Mouse (Mus musculus) left cerebral cortex, adult 18-20 months (tissue): ENCODE data around the gene Cckbr. TPM values are rescaled to one million over a fixed set of nuclear protein-coding genes. Genes with fewer than 3 reads are reported as not detected.

ENCODE experiments used
- DNase-seq, 2 experiments: peaks; one replicate each; pipeline ENCODE4 v3.0.0; 2021 to 2022; ENCODE audit warnings: low spot score in 2 of 2, mixed read lengths in 1 of 2
- total RNA-seq, 2 experiments: library from RNA; stranded (reverse); gene quantifications; 2 replicates each; pipeline ENCODE4 v1.2.3; 2021

The Cckbr gene
- total RNA-seq, 2 experiments from 2014 or later, result 68.3 to 74.4 TPM

DNA sequence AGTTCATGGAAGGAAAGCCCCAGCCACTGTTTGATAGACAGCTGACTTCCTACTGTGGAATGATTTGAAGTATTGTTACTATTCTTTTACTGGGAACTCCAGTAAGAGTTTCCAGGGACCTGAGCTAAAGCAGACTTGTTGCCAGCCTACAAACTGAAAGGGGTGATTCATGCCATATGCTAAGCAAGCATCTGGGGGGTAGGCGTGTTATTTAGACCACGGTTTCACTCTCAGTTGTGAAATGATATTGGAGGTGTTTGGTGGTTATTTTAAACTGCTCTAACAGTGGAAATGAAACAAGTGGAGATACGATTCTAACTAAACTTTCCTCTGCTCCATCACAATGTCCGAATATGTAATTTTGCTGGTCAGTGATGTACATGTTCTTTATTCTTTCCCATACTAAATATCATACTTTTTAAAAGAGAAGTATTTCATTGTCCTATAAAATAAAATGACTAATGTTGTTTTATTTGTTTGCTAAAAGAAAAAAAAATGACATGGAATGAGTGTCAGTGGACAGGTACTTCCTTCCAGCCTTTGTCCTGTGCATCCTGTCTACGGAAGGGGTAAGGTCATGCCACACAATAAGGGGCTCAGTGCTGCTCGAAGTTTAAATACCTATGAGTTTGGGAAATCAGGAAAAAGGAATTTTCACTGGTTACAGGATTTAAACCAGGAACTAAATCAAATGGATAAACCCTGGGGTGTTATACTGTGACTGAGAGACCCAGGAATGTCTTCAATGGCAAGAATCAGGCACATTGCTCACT lies 61.8 kb downstream of the Cckbr start:
- DNase-seq, result peak; percentile 87 to 88

DNA sequence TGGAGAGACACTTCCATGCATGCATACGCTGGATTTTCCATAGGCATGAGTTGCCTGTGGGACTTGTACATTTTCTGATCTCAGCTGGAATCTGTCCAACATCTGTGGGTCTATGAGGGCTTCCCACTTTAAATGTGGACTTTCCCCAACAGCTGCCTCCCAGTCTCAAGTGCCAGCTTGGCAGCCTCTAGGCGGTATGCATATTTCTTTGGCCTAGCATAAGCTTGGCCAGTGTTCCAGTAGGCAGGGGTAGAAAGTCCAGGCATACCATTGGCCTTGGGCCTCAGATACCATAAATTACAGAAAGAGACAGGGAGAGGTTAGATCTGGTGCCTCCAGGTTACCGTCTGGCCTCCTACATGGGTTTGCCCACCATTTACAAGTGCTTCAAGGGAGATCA lies 72.3 kb downstream of the Cckbr start:
- no peak for DNase-seq

DNA sequence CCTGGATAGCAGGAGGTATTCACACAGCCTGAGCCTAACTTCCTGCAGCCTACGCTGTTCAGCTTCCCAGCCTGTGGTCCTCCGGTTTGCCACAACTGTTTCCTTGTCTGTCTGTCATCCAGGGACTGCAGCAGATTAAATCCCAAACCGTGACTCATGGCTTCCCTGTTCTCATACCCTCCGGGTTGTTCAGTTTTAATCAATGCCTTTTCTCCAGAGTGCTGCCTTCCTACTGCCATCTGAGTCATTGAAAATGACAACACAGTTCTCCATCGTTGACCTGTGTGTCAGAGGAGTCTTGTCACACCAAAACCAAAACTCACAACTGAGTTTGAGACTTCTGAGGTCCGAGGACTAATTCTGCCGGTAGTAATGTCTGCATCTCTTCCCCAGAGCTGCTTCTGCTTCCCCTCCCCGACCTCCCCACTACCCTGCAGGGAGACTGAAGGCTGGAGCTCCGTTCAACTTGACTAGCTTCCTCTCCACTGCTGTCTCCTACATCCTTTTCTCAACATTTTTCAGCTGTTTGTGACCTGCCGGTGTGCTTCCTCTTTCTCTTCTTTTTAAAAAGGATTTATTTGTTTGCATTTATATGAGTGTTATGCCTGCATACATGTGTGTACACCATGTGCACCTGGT lies 73.4 kb downstream of the Cckbr start:
- DNase-seq, result no peak

DNA sequence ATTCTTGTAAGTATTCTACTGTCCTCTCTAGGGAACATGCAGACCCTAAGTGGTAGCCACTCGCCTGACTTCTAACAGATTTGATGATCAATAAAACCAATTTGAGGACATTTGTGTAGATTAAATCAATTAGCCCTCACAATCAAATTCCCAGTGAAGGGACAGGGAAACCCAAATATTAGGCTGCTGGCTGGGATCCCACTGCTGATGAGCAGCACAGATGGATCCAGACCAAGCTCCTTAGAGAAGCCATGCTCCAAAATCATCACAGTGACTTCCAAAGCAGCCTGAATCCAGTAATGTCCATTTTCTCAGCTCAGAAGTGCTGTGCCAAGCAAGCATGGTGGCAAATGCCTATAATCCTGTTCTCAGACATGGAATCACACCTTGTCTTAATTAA lies 74.1 kb downstream of the Cckbr start:
- DNase-seq, result no peak

DNA sequence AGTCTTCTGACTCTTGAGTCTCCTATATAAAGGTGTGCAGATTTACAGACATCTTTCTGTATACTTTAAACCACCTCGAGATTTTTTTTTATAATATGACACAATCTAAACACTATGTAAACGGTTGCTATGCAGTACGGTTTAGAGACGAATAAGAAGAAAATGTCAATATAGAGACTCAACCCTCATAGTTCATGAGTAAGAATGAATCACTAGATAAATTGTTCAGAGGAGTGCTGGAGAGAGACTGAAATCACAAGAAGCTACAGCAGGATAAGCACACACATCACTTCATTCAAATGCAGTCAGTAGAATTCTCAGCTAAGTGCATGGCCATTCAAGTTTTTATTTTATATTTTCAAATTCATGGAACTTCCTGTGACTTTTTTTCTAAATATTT lies 76.5 kb downstream of the Cckbr start:
- no peak for DNase-seq

DNA sequence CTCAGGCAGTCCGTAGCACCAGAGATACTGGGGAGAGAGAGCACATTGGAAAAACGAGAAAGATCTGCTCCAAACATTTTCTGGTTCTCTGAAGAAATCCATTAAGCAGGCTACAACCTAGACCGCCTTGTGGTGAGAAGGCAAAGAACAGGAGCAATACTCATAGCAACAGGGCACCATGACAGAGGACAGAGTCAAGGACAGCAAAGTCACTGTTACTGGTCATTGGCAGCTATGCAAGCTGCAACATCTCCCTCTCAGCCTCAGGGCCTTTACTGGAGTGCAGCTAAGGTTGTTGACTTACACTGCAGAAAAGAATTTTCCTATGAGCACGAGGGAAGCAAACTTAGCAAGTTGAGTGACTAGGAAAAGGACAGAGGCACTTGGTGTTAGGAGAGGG lies 81.7 kb downstream of the Cckbr start:
- DNase-seq, result no peak

DNA sequence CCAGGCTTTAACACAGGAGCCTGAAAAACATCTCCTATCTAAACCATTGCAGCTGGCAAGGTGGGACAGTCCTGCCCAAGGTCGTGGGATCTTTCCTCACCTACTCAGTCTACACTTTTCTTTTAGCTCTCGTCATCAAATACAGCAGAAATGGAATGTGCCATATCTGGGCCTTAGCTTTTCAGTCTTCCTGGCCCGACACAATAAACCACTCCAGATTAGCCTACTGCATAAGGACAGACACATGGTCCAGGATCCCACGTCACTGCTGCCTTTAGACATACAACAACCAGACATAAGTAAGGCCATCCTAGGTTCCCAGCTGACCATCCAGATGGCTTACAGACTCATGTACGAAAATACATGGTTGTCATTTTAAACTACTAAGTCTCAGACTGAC lies 84.6 kb downstream of the Cckbr start:
- peak; percentile 40 to 47 for DNase-seq

DNA sequence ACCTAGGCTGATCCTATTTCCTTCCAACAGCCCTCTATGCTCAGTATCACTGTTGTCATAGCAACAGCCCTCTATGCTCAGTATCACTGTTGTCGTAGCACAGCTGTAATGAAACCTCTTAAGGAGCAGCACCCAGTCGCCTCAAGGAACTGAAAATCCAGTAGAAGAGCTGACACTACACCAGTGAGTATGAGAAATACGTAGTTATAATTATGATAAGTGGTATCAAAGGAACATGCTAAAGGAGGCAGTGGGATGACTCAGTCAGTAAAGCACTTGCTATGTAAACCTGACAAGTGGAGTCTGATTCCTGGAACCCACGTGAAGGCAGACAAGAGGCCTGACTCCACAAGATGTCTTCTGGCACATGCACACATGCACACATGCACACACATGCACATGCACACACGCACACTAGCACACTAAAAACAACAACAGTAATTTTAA lies 88.3 kb downstream of the Cckbr start:
- no peak for DNase-seq

DNA sequence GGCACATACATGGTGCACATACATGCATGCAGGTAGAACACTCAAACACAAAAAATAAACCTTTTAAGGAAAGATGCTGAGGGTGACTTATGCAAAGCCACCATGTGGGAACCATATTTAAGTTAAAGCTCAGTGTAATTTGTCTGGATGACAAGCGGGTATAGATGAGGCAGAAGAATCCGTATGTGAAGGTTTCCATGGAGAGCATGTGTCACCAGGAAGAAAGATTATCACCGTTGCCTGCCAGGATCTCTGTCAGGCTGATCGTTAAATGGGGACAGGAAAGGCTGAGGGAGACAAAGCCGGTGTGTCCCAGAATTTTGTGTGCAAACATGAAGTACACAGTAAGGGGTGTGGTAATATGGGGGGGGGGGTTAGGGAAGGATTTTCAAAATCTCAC lies 89.0 kb downstream of the Cckbr start:
- DNase-seq, result no peak

DNA sequence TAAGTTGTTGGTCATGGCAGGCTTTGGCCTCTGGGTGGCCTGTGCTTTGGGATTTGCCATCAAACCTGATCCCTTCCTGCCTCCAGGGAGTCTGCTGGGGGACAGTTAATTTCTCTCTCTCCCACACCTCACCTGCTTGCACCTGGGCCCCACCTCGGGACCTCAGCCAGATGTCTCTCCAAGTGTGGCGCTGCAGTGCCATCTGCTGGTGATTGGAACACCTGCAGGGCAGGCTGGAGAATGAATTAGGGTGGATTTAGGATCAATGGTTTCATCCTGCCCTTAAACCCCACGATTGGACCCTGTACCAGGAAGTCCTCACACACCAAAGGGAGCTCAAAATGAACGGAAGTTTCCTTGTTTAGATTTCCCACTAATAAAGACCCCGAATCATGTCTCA lies 89.6 kb downstream of the Cckbr start:
- peak; percentile 61 to 79 for DNase-seq

DNA sequence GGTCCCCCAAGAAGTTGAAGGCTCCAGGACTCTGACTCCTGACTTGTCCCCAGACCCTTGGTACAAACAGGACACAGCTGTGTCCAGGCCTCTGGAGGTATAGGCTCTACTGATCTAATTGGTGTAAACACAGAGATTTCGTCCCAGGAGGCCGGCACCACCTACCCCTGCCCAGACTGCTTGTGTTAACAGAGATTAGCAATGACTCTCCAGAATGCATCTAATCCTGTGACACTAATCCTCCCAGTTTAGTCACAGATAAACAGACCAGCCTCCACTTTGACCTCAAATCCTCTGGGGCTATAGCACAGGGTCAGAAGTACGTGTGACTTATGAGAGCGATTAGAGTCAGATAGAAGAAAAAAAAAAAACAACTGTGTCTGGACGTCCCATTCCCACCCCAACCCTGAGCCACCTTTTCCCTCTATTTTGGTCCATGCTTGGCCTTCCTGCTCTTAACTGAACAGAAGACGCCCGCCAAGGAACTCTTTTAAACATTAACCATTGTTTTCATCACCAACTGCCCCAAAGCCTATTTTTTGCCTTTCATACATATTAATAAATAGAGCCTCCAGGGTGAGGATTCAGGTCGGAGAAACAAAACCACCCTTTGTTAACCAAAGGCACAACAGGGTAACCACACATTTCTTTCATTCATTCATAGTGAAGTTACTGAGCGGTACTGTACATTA lies 91.3 kb downstream of the Cckbr start:
- DNase-seq, result no peak

DNA sequence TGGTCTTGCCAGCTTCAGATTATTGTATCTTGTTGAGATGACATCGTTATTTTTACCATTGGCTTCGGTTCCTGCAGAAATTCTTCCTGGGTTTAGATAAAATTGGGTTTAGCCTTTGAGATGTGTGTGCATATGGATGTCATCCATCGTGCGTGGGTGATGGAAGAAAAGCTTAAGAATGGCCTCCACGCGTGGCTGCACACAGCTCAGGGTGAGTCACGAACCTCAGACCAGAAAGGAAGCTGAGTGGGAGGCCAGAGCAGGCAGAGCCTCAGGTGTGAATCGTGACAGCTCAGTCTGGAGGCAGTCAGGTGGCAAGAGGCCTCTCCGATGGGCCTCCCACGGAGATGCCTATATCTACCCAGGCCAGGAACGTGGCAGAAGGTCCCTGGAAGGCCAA lies 93.8 kb downstream of the Cckbr start:
- DNase-seq, result peak; percentile 81 to 89

DNA sequence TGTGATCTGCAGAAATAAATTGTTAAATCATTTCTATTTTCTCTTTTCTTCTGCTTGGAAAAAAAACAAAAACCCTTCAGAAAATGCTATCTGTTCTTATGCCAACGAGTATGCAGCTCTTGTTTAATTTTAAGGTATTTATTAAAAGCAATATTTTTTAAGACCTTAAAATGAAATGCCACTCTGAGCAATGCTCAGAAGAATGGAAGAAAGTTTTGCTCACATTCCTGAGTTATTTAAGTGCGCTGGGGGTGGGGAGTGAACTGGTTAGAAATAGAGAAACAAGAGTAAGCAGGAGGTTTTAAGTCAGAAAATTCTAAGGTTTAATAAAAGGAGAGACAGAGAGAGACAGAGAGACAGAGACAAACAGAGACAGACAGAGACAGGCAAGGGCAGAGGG lies 94.2 kb downstream of the Cckbr start:
- peak in 1 of 2 experiments; percentile 36 for DNase-seq

DNA sequence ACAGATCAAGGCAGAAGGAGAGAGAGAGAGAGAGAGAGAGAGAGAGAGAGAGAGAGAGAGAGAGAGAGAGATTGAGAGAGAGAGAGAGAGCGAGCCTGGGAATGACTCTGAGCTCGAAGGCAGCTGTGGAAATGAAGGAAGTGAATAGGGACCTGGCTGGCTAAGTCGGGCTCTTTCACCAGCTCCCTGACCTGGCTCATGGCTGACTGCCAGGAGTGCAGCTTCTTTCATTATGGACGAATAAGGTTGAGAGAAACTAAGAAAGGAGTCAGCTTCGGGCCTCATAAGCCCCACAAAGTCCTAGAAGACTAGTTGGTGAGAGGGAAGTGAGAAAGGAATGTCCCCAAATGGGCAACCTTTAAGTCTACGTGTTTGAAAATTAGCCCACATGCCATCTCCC lies 94.7 kb downstream of the Cckbr start:
- DNase-seq, result no peak

Other genes with a start within 250 kb of the Cckbr start
- gene Olfr685, start 239.7 kb upstream of the Cckbr start, total RNA-seq, result not detected
- gene Olfr686, start 218.2 kb upstream of the Cckbr start, total RNA-seq, result not detected
- not detected for gene Olfr688, start 137.6 kb upstream of the Cckbr start, total RNA-seq
- not detected for gene Olfr689, start 114.6 kb upstream of the Cckbr start, total RNA-seq
- gene Olfr690, start 91.6 kb upstream of the Cckbr start, total RNA-seq, result 1 to 10 TPM in 1 of 2 experiments, under 1 TPM in 1; 0.98 to 1.3 TPM
- gene Olfr691, start 83.5 kb upstream of the Cckbr start, total RNA-seq, result under 1 TPM; 0.56 to 0.98 TPM
- gene Olfr692, start 57.5 kb upstream of the Cckbr start, total RNA-seq, result not detected
- gene Gm5901, start 50.7 kb upstream of the Cckbr start, total RNA-seq, result not detected
- gene Fam160a2, start 25.7 kb upstream of the Cckbr start, total RNA-seq, result 10 to 100 TPM; 70.5 to 72.2 TPM
- gene Cnga4, start 21.2 kb upstream of the Cckbr start, total RNA-seq, result 1 to 10 TPM; 1.1 to 1.2 TPM
- 10 to 100 TPM; 17.9 to 19.8 TPM for gene Cavin3, start 56.6 kb downstream of the Cckbr start, total RNA-seq
- gene Smpd1, start 128.6 kb downstream of the Cckbr start, total RNA-seq, result 100 to 1,000 TPM in 1 of 2 experiments, 10 to 100 TPM in 1; 99.9 to 111 TPM
- gene Apbb1, start 155.9 kb downstream of the Cckbr start, total RNA-seq, result 100 to 1,000 TPM; 469 to 485 TPM
- under 1 TPM; 0.40 to 0.82 TPM for gene Hpx, start 174.4 kb downstream of the Cckbr start, total RNA-seq
- 100 to 1,000 TPM; 150 to 157 TPM for gene Trim3, start 207.8 kb downstream of the Cckbr start, total RNA-seq
- 10 to 100 TPM; 67.4 to 67.5 TPM for gene Timm10b, start 214.3 kb downstream of the Cckbr start, total RNA-seq
- gene Arfip2, start 214.7 kb downstream of the Cckbr start, total RNA-seq, result 10 to 100 TPM; 93.3 to 94.4 TPM
- gene Gm45799, start 214.8 kb downstream of the Cckbr start, total RNA-seq, result 10 to 100 TPM in 1 of 2 experiments, 1 to 10 TPM in 1; 8.6 to 11.5 TPM
- gene Dnhd1, start 225.1 kb downstream of the Cckbr start, total RNA-seq, result 1 to 10 TPM; 5.2 to 6.1 TPM